Mouse (Mus musculus): Measurements from ENCODE around the gene Slit3. TPM values are rescaled to one million over a fixed set of nuclear protein-coding genes. Genes with fewer than 3 reads are reported as not detected.

Slit3 gene
- total and polyA plus RNA-seq, 3 experiments = 0.55 to 4.8 (median 2.8) TPM

GRCm38 (mm10) chr11:35090629-35091335 lies 30.2 kb upstream of the Slit3 start (continued):
- TF ChIP-seq POLR2AphosphoS2 (IDR thresholded peaks at IDR 0.05; ENCODE audit: low read depth, low read length) = no peak
- peak; percentile 33 for TF ChIP-seq USF1 (IDR thresholded peaks at IDR 0.05; ENCODE audit: low read depth, low read length)
- no peak for TF ChIP-seq ZC3H11A (IDR thresholded peaks at IDR 0.05; ENCODE audit: low read depth, low read length)
- peak; percentile 93 for TF ChIP-seq MEF2A (IDR thresholded peaks at IDR 0.05; ENCODE audit: borderline replicate concordance, low read depth, low read length)
- no peak for TF ChIP-seq POLR2A (IDR thresholded peaks at IDR 0.05; ENCODE audit: low read depth, low read length)
- no peak for TF ChIP-seq ZKSCAN1 (IDR thresholded peaks at IDR 0.05; ENCODE audit: borderline replicate concordance, low read depth, low read length)
- peak; percentile 33; the same call in 1 of the 2 replicates for TF ChIP-seq HCFC1 (IDR thresholded peaks at IDR 0.05; ENCODE audit: low read depth, low read length)
- peak; percentile 69 for TF ChIP-seq JUND (conservative IDR thresholded peaks at IDR 0.05; ENCODE audit: low read depth, low read length)
- peak; percentile 91 for TF ChIP-seq MAX (IDR thresholded peaks at IDR 0.05; ENCODE audit: low read length)
- TF ChIP-seq MAZ (IDR thresholded peaks at IDR 0.05; ENCODE audit: low read depth, low read length) = peak; percentile 95
- no peak for TF ChIP-seq PAX5 (IDR thresholded peaks at IDR 0.05; ENCODE audit: low read length)
- TF ChIP-seq ZNF384 (IDR thresholded peaks at IDR 0.05; ENCODE audit: low read depth, low read length) = peak; percentile 68

GRCm38 (mm10) chr11:35096538-35096937 lies 24.5 kb upstream of the Slit3 start:
- Histone ChIP-seq H3K9me3 (replicated peaks; ENCODE audit: low read length) (peaks cover 6% of the 10 kb centered on the region), H3K4me1 (ENCODE audit: control insufficient read depth in 1 of 2, insufficient read depth in 2 of 2) (peaks cover 2 to 21% of the 10 kb centered on the region in 2 experiments; a peak in 3 of 4 replicates), H3K27me3 (replicated peaks) (no peaks in the 10 kb centered on the region), H3K4me2 (ENCODE audit: insufficient read depth, low read depth, poor library complexity, severe bottlenecking) (peak overlapping the region; percentile 33; the same call in 1 of the 2 replicates), H3K79me2 (replicated peaks; ENCODE audit: control insufficient read depth, extremely low read depth, insufficient read depth, poor library complexity, severe bottlenecking) (no peaks in the 10 kb centered on the region), H3K4me3 (replicated peaks in 1 of 3; ENCODE audit: low read depth in 2 of 3, low read length in 2 of 3, poor library complexity in 1 of 3) (no peak overlapping the region), H3K27ac (ENCODE audit: insufficient read depth, low read depth) (no peak overlapping the region), H3K36me3 (replicated peaks in 1 of 2; ENCODE audit: control insufficient read depth in 1 of 2, insufficient read depth in 1 of 2, low read length in 1 of 2) (no peaks in the 10 kb centered on the region), H3K9ac (ENCODE audit: insufficient read depth, low read depth) (no peak overlapping the region)
- TF ChIP-seq ELF1 (IDR thresholded peaks at IDR 0.05; ENCODE audit: low read depth, low read length) = no peak
- no peak for TF ChIP-seq E2F4 (IDR thresholded peaks at IDR 0.05; ENCODE audit: insufficient replicate concordance, low read depth, low read length)
- no peak for TF ChIP-seq HCFC1 (IDR thresholded peaks at IDR 0.05; ENCODE audit: low read depth, low read length)
- TF ChIP-seq IRF4 (IDR thresholded peaks at IDR 0.05; ENCODE audit: low read depth, low read length) = 0 out of 2 replicates have a peak, but pooled peaks have one; percentile 39
- no peak for TF ChIP-seq CHD2 (IDR thresholded peaks at IDR 0.05; ENCODE audit: low read length)
- TF ChIP-seq ZC3H11A (IDR thresholded peaks at IDR 0.05; ENCODE audit: low read depth, low read length) = no peak
- TF ChIP-seq RCOR1 (conservative IDR thresholded peaks at IDR 0.05; ENCODE audit: low read depth, low read length) = no peak
- TF ChIP-seq MYC (IDR thresholded peaks at IDR 0.05; ENCODE audit: low read depth, low read length) = no peak
- TF ChIP-seq POLR2AphosphoS2 (IDR thresholded peaks at IDR 0.05; ENCODE audit: low read depth, low read length) = no peak
- TF ChIP-seq MAFK (IDR thresholded peaks at IDR 0.05; ENCODE audit: insufficient replicate concordance, low read length) = no peak
- TF ChIP-seq RAD21 (IDR thresholded peaks at IDR 0.05; ENCODE audit: low read depth, low read length) = peak; percentile 1
- TF ChIP-seq CTCF (conservative IDR thresholded peaks at IDR 0.05 in 1 of 2, IDR thresholded peaks at IDR 0.05 in 1 of 2; ENCODE audit: low read depth in 2 of 2, low read length in 2 of 2) = no peak
- no peak for TF ChIP-seq NELFE (IDR thresholded peaks at IDR 0.05; ENCODE audit: low read depth, low read length)
- TF ChIP-seq NRF1 (IDR thresholded peaks at IDR 0.05; ENCODE audit: low read depth, low read length) = no peak
- TF ChIP-seq USF2 (conservative IDR thresholded peaks at IDR 0.05; ENCODE audit: low read depth, low read length) = no peak
- no peak for TF ChIP-seq JUND (conservative IDR thresholded peaks at IDR 0.05; ENCODE audit: low read depth, low read length)
- no peak for TF ChIP-seq UBTF (IDR thresholded peaks at IDR 0.05; ENCODE audit: low read depth, low read length)
- 0 out of 2 replicates have a peak, but pooled peaks have one; percentile 11 for TF ChIP-seq SMC3 (IDR thresholded peaks at IDR 0.05; ENCODE audit: low read depth, low read length)
- TF ChIP-seq EP300 (IDR thresholded peaks at IDR 0.05; ENCODE audit: low read length) = peak; percentile 35; the same call in 1 of the 2 replicates
- TF ChIP-seq ETS1 (conservative IDR thresholded peaks at IDR 0.05; ENCODE audit: low read depth, low read length) = 0 out of 2 replicates have a peak, but pooled peaks have one; percentile 31
- no peak for TF ChIP-seq POLR2A (IDR thresholded peaks at IDR 0.05; ENCODE audit: low read depth, low read length)
- no peak for TF ChIP-seq GABPA (IDR thresholded peaks at IDR 0.05; ENCODE audit: insufficient replicate concordance, low read depth, low read length)
- 0 out of 2 replicates have a peak, but pooled peaks have one; percentile 43 for TF ChIP-seq TCF12 (IDR thresholded peaks at IDR 0.05; ENCODE audit: low read depth, low read length)
- no peak for TF ChIP-seq TBP (conservative IDR thresholded peaks at IDR 0.05; ENCODE audit: low read depth, low read length)
- TF ChIP-seq MAX (IDR thresholded peaks at IDR 0.05; ENCODE audit: low read length) = no peak; the same call in 1 of the 2 replicates
- TF ChIP-seq BHLHE40 (IDR thresholded peaks at IDR 0.05; ENCODE audit: low read depth, low read length) = peak; percentile 82
- dilution Hi-C loops (cut with MboI; ENCODE audit: extremely low pct_ligation_motif_present, extremely low pct_unique_long_range_greater_than_20kb, low sequenced_read_pairs) (no loop called here), in situ Hi-C loops (cut with MboI; ENCODE audit: low pct_ligation_motif_present, low pct_unique_long_range_greater_than_20kb, low sequenced_read_pairs) (loop anchor here (25.0 kb wide), 1 partner anchor 209 kb away; no protein-coding TSS in a partner anchor)
- DNase-seq (ENCODE audit: extremely low read depth) = peak; percentile 62
